Mouse (Mus musculus): ENCODE measurements at regions not wholly inside any gene's neighbourhood (a gene's known extent, or its start where the extent isn't known, plus 50 kb on each side); places are given as distances from the start of the nearest gene placed in this dataset.

DNA sequence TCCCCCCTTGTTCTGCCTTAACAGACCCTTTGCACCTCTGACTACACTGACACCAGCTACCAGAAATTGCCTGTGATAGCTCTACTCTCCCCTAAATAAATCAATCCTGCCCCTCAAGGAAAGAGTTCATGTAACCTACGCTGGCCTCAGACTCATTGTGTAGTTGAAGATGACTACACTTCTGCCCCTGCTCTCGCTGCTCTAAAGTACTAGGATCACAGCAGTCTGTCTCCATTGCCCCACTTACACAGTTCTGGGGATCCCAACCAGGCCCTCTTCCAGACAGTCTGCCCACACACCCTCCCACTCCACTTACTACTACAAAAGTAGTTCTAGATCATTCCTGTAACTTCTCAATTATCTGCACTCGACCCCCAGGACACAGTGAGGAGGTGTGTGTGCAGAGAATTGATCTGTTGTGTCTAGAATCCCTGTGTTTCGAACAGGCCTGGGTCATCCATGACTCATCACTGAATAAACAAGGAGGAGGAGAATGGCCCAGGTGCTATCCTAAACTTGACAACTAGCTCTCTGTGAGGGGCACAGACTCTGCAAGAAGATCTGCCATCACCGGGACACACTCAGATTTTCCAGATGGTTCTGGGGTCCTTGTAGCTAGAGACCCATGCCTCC, 160.1 kb upstream of the Dynlrb2 start:
- 84% methylated on average over 5 of the region's 5 CpGs for WGBS

DNA sequence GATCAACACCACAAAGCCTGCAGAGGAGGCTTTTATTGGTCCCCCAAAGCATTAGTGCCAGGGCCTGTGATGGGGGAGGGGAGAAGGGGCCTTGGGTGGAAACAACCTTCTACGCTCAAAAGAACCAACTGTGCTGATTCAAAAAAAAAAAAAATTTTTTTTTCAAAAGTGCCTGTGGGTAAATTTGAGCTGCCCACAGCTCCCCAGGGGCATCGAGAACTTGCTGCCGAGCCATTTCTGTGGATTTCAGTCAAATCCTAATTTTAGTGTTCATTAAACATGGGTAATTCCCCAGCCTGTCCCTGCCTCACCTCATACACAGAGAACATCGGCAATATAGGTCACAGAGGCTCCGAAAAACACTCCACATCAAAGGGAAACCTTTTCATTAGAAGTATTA, 161.2 kb upstream of the Dynlrb2 start:
- Histone ChIP-seq H3K4me1 (peaks cover 9% of the 10 kb centered on the region; the same call in 1 of the 2 replicates), H3K27ac (no peak overlapping the region), H3K9me3 (no peaks in the 10 kb centered on the region), H3K4me3 (no peak overlapping the region), H3K4me2 (replicated peaks) (no peak overlapping the region), H3K36me3 (no peaks in the 10 kb centered on the region), H3K27me3 (0 out of 2 replicates have a peak, but pooled peaks cover 6% of the 10 kb centered on the region), H3K9ac (no peak overlapping the region)
- 32% methylated on average over 5 of the region's 5 CpGs for WGBS
- no peak; the same call in 1 of the 2 replicates for ATAC-seq (ENCODE audit: low FRiP score, low read depth)

More for the DNA sequence above, 160.1 kb upstream of the Dynlrb2 start:
- H3K4me3 ChIP-seq: no peak overlapping the region
- no peak for ATAC-seq (ENCODE audit: low FRiP score, low read depth)
- no peak overlapping the region for H3K4me2 ChIP-seq (replicated peaks)
- no peak overlapping the region for H3K27ac ChIP-seq
- H3K27me3 ChIP-seq: 0 out of 2 replicates have a peak, but pooled peaks cover 6% of the 10 kb centered on the region
- H3K4me1 ChIP-seq: peaks cover 9% of the 10 kb centered on the region; the same call in 1 of the 2 replicates
- no peak overlapping the region for H3K9ac ChIP-seq
- no peaks in the 10 kb centered on the region for H3K9me3 ChIP-seq
- H3K36me3 ChIP-seq: no peaks in the 10 kb centered on the region

DNA sequence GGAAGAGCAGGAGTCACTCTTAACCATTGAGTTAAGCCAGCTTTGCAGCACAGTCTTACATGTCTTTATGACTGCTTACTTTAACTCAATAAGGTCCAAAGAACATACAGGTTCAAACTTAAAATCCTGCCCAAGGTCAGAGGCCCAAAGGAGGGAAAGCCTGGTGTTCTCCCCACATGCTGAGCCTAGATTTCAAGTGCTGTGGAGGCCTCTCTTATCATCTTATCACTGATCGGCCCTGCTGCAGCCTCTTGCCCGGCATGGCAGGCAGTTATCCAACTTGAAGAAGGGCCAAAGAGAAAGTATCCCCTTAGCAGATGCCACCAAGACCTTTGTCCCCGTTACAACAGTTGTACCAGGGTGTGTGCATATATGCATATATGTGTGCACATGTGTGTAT, 170.0 kb upstream of the Dynlrb2 start:
- no peak overlapping the region for H3K4me3 ChIP-seq
- no peaks in the 10 kb centered on the region for H3K9me3 ChIP-seq
- H3K36me3 ChIP-seq: no peaks in the 10 kb centered on the region
- 76% methylated on average over 3 of the region's 3 CpGs for WGBS
- no peak overlapping the region for H3K4me2 ChIP-seq (replicated peaks)
- ATAC-seq (ENCODE audit: low FRiP score, low read depth): no peak
- H3K9ac ChIP-seq: no peak overlapping the region
- H3K27ac ChIP-seq: no peak overlapping the region
- no peaks in the 10 kb centered on the region; the same call in 1 of the 2 replicates for H3K27me3 ChIP-seq
- H3K4me1 ChIP-seq: no peaks in the 10 kb centered on the region

DNA sequence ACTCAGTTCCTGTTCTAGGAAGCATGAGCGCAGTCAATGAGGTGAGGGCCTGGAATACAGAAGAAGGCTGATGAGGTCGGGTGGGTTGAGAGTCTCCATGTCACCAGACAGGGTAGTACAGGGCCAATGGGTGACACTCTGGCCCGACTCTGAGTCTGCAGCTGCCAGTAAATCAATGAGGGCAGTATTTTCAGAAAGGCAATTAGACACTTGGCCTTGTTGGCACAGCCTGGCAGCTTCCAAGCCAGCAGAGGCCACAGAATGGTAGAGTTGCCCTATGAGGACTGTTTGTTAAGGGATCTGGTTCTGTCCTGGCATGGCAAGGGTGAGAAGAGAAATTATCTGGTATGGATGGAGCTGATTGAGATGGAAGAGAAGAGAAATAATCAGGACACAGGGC, 170.7 kb upstream of the Dynlrb2 start:
- Histone ChIP-seq H3K27me3 (no peaks in the 10 kb centered on the region; the same call in 1 of the 2 replicates), H3K4me2 (replicated peaks) (no peak overlapping the region), H3K9me3 (no peaks in the 10 kb centered on the region), H3K9ac (no peak overlapping the region), H3K4me3 (no peak overlapping the region), H3K4me1 (no peaks in the 10 kb centered on the region), H3K36me3 (no peaks in the 10 kb centered on the region), H3K27ac (no peak overlapping the region)
- no peak for ATAC-seq (ENCODE audit: low FRiP score, low read depth)
- WGBS: 88% methylated on average over 3 of the region's 3 CpGs

DNA sequence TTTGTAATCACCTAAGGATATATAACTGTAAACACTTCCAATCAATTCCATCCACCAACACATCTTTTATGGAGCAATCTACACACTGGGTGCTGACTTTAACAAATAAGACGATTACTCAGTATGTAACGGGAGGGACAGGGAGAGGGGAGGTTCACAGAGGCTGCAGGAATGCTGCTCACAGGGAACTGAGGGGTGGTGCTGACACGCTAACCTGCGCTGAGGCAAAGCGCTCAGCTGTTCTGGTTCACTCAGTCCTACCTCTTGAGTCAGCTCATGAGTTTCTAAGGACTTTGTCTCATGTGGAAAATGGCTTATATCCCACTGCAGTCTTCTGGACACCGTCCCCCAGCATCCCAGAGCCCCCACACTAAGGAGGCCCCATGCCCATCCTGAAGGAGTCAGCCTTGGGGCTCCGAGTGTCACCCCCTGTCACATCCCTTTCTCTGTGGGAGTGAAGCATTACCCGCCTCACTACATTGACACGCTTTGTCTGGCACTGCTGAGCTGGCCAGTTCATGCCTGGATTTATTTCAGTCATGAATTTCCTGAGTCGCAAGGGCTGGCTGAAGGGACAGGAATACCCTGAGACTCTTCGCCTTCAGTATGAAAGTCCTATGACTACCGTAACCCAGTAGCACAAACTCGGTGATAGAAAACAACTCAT, 184.6 kb upstream of the Dynlrb2 start:
- no peak overlapping the region for H3K27ac ChIP-seq
- no peaks in the 10 kb centered on the region for H3K36me3 ChIP-seq
- no peak overlapping the region for H3K4me2 ChIP-seq (replicated peaks)
- no peaks in the 10 kb centered on the region for H3K27me3 ChIP-seq
- 0 out of 2 replicates have a peak, but pooled peaks cover 3% of the 10 kb centered on the region for H3K4me1 ChIP-seq
- no peak for ATAC-seq (ENCODE audit: low FRiP score, low read depth)
- H3K9ac ChIP-seq: no peak overlapping the region
- H3K4me3 ChIP-seq: no peak overlapping the region
- WGBS: 83% methylated on average over 13 of the region's 13 CpGs
- H3K9me3 ChIP-seq: no peaks in the 10 kb centered on the region

DNA sequence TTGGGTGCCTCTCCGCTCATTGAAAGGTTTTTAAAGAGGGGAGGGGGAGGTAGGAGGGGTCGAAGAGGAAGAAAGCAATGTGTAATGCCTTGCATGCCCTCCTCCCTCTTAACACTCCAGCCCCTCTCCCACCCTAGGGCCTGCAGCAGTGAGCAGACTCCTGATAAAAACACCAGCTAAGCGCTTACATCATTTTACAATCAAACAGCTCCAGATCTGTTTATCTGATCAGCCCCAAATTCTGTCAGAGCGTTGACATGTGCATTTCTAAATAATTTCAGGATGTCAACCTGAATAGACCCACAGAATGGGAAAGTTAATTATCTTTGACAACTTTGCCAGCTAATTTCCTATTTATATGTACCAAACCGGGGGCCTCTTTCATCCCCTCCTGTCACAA, 189.4 kb upstream of the Dynlrb2 start:
- H3K27ac ChIP-seq: no peak overlapping the region
- no peak overlapping the region for H3K4me2 ChIP-seq (replicated peaks)
- ATAC-seq (ENCODE audit: low FRiP score, low read depth): no peak
- no peaks in the 10 kb centered on the region for H3K36me3 ChIP-seq
- 39% methylated on average over 5 of the region's 5 CpGs for WGBS
- H3K4me3 ChIP-seq: no peak overlapping the region
- 0 out of 2 replicates have a peak, but pooled peaks cover 5% of the 10 kb centered on the region for H3K4me1 ChIP-seq
- no peak overlapping the region for H3K9ac ChIP-seq
- H3K27me3 ChIP-seq: no peaks in the 10 kb centered on the region
- no peaks in the 10 kb centered on the region for H3K9me3 ChIP-seq

DNA sequence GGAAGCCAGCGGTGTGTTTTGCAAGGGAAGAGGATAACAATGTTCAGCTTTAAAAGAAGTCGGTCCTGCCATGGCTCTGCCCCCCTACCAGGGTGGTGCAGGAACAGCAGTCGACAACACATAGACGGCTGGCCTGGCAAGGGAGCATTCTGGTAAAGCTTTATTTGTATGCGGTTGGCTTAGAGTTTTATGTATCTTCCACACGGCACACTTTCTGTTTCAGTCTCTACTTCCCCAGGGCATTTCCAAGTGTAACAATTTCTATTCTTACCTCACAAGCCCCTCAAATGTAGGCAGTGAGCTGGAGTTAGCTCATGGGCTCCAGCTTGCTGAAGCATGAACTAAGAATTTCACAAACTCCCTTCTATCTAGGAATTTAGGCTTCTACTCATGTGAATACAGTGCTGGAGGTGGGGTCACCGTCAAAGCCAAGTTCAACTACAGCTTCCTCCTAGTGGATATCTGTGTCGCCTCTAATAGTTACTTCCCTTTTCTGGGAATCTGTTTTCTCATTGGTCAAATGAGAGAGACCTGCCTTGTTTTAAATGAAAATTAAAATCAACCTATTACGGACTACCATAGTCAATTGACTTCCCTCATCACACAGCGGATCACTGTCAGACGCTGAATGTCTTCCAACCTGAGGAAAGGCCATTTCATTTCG, 190.2 kb upstream of the Dynlrb2 start:
- Histone ChIP-seq H3K9me3 (no peaks in the 10 kb centered on the region), H3K36me3 (no peaks in the 10 kb centered on the region), H3K27ac (no peak overlapping the region), H3K27me3 (no peaks in the 10 kb centered on the region), H3K9ac (no peak overlapping the region), H3K4me3 (no peak overlapping the region), H3K4me2 (replicated peaks) (no peak overlapping the region), H3K4me1 (0 out of 2 replicates have a peak, but pooled peaks cover 5% of the 10 kb centered on the region)
- no peak for ATAC-seq (ENCODE audit: low FRiP score, low read depth)
- 87% methylated on average over 12 of the region's 12 CpGs for WGBS

DNA sequence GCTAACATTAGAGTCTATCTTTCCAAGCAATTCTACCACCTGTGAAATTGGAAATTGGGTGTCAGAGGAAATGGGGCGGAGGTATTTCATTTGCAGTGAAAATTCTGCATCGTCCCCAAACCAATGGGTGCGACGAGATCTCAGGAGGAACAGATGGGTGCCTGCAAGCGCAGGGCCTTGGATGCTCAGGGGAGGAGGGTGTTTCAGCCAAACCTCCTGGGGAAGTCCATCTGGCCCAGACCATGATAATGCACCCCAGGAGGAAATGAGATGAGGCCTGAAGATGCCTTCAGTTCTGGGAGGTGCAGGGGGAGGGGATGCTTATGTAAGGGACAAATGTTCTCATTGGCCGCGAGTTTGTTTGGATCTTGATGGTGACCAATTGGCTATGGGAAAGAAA, 205.9 kb upstream of the Dynlrb2 start:
- H3K9me3 ChIP-seq: no peaks in the 10 kb centered on the region
- H3K27ac ChIP-seq: no peak overlapping the region
- ATAC-seq (ENCODE audit: low FRiP score, low read depth): no peak
- no peaks in the 10 kb centered on the region for H3K4me1 ChIP-seq
- 91% methylated on average over 7 of the region's 7 CpGs for WGBS
- H3K9ac ChIP-seq: no peak overlapping the region
- H3K4me3 ChIP-seq: no peak overlapping the region
- no peaks in the 10 kb centered on the region for H3K27me3 ChIP-seq
- H3K36me3 ChIP-seq: no peaks in the 10 kb centered on the region
- no peak overlapping the region for H3K4me2 ChIP-seq (replicated peaks)

DNA sequence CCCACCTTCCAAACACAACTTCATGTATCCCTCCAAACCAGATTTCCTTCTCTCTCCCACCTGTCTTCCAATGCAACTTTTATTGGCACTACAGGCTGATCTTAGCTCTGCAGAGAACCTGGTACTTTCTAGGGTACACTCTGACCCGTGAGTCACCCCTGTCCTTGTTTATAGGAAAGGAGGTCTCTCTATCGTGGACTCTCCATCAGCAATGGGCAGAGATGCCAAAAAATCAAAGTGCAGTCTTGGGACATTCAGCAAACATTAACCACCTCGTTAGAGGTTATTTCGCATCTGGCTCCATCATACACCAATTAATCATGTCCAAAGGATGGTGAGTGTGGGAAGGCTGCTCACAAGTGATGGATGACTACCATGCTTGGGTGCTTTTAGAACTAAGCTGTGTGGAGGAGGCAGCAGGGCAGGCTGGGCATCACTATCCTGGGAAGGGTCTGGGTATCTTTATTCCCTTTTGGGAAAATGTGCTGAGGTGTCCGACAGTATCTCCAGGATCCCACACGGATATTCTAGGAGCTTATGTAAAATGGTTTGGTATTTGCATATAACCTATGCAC, 214.0 kb upstream of the Dynlrb2 start:
- Histone ChIP-seq H3K4me1 (no peaks in the 10 kb centered on the region), H3K4me2 (replicated peaks) (no peak overlapping the region), H3K27ac (no peak overlapping the region), H3K36me3 (no peaks in the 10 kb centered on the region), H3K9me3 (no peaks in the 10 kb centered on the region), H3K4me3 (no peak overlapping the region), H3K27me3 (no peaks in the 10 kb centered on the region), H3K9ac (no peak overlapping the region)
- no peak for ATAC-seq (ENCODE audit: low FRiP score, low read depth)
- 77% methylated on average over 6 of the region's 6 CpGs for WGBS

DNA sequence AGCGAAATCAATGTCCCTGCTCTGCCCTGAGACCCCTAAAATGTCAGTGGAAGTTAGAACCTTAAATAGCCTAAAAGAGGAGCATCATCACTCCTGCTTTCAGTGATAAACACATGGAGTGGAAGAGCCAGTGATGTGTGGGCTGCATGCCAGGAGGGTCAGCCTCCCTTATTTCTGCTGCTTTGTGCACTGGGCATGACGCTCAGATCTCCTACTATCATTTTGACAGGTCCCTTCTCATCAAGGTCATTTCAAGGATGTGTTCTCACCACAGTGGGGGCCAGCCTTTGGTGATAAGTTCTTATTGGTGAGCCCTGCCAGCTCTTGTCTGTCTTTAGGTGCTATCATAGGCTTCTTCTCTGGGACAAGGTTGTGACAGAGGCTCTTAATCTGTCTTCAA, 215.5 kb upstream of the Dynlrb2 start:
- Histone ChIP-seq H3K4me1 (no peaks in the 10 kb centered on the region), H3K9me3 (no peaks in the 10 kb centered on the region), H3K4me2 (replicated peaks) (no peak overlapping the region), H3K4me3 (no peak overlapping the region), H3K27me3 (no peaks in the 10 kb centered on the region), H3K27ac (no peak overlapping the region), H3K9ac (no peak overlapping the region), H3K36me3 (no peaks in the 10 kb centered on the region)
- WGBS: 83% methylated on average over 2 of the region's 2 CpGs
- ATAC-seq (ENCODE audit: low FRiP score, low read depth): no peak

DNA sequence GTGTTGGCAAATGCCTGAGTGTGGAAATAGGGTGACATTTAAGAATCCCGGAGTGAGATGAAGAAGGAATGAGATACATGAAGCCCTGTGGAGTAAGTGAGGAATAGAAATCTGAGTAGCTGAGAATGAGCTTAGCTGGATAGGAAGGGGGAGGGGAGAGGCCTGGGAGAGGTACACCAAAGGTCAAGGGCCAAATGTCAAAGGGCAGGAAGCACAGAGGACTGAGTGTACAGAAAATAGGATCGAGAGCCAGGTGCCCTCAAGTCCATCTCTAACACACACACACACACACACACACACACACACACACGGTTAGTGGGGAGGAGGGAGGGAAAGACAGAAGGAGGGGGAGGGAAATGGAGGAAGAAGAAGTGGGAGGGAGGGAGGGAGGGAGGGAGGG, 220.8 kb upstream of the Dynlrb2 start:
- Histone ChIP-seq H3K4me1 (no peaks in the 10 kb centered on the region), H3K27me3 (no peaks in the 10 kb centered on the region), H3K9ac (no peak overlapping the region), H3K4me3 (no peak overlapping the region), H3K36me3 (no peaks in the 10 kb centered on the region), H3K27ac (no peak overlapping the region), H3K9me3 (no peaks in the 10 kb centered on the region), H3K4me2 (replicated peaks) (no peak overlapping the region)
- WGBS: 53% methylated on average over 2 of the region's 3 CpGs
- ATAC-seq (ENCODE audit: low FRiP score, low read depth): no peak

DNA sequence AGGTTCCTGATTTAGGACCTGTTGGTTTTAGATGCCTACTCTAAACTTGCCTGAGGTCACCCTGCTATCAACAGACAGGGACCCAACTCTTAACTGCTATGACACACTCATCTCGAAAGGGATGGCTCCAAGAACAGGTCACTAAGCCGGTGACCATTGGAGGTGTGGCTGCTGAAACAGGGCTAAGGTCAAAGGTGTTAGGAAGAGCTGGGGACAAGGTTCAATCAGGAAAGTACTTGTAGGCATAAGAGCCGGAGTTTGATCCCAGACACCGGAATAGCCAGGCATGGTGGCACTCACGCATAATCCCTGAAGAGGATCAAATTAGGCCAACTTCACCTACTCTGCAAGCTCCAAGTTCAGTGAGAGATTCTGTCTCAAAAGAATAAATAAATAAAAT, 222.4 kb upstream of the Dynlrb2 start:
- no peak overlapping the region for H3K4me3 ChIP-seq
- no peak overlapping the region for H3K27ac ChIP-seq
- WGBS: 93% methylated on average over 5 of the region's 5 CpGs
- H3K9ac ChIP-seq: no peak overlapping the region
- no peaks in the 10 kb centered on the region for H3K36me3 ChIP-seq
- no peaks in the 10 kb centered on the region for H3K27me3 ChIP-seq
- no peaks in the 10 kb centered on the region for H3K4me1 ChIP-seq
- no peaks in the 10 kb centered on the region for H3K9me3 ChIP-seq
- H3K4me2 ChIP-seq (replicated peaks): no peak overlapping the region
- ATAC-seq (ENCODE audit: low FRiP score, low read depth): no peak

Data from limb, embryonic 13.5 days (tissue).